Mouse (Mus musculus): ENCODE data around the gene Mrpl53.

DNA sequence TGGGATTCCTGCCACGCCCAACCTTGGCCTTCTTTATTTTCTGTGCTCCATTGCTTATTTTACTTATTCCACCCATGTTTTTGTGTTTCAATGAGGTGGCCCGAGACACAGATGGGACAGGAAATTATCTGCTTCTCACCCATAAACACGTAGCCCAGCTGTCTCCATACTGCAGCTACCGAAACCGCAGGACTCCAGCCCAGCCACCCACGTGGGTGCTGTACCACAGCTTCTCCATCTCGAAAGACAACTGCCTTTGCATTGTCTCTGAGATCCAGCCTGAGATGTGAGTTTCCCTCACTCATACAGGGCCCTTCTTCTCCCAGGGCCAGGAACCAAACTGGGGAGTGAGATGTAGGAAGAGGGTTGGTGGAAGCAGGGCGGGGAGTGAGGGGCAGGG, 42.8 kb upstream of the Mrpl53 start:
- TF ChIP-seq CTCF (IDR thresholded peaks at IDR 0.05; ENCODE audit: low read depth) (no peak), EP300 (IDR thresholded peaks at IDR 0.05; ENCODE audit: low read depth) (no peak)

Data from liver, embryonic 14.5 days (tissue).